Mouse (Mus musculus) hindbrain, embryonic 13.5 days (tissue): ENCODE measurements around the gene Vtn. TPM values are rescaled to one million over a fixed set of nuclear protein-coding genes. Genes with fewer than 3 reads are reported as not detected.

ENCODE experiments used
- ATAC-seq: fragments of 200-750 bp; cut with Nextera tagmentation; 2 replicates; pipeline ENCODE4 v1.8.0; 2017; ENCODE audit warnings: moderate TSS enrichment; ENCODE audit not compliant: low FRiP score
- H3K27ac ChIP-seq: fragments of 300-500 bp; sonication (generic); 2 replicates; pipeline ENCODE4 v1.5.1; 2015; ENCODE audit warnings: inconsistent platforms, mild to moderate bottlenecking, moderate library complexity
- H3K27me3 ChIP-seq: fragments of 300-500 bp; sonication (generic); 2 replicates; pipeline ENCODE4 v1.6.1; 2015; ENCODE audit warnings: mild to moderate bottlenecking, inconsistent platforms
- H3K36me3 ChIP-seq: fragments of 300-500 bp; sonication (generic); 2 replicates; pipeline ENCODE4 v1.6.1; 2015; ENCODE audit warnings: mild to moderate bottlenecking, inconsistent platforms
- H3K4me1 ChIP-seq: fragments of 300-500 bp; sonication (generic); replicated peaks from 2 replicates; pipeline ENCODE4 v1.6.1; 2015; ENCODE audit warnings: inconsistent platforms
- H3K4me2 ChIP-seq: fragments of 300-500 bp; sonication (generic); 2 replicates; pipeline ENCODE4 v1.6.1; 2015; ENCODE audit warnings: inconsistent platforms, mild to moderate bottlenecking, moderate library complexity
- H3K4me3 ChIP-seq: fragments of 300-500 bp; sonication (generic); 2 replicates; pipeline ENCODE4 v1.5.1; 2015; ENCODE audit warnings: mild to moderate bottlenecking, inconsistent platforms
- H3K9ac ChIP-seq: fragments of 300-500 bp; sonication (generic); 2 replicates; pipeline ENCODE4 v1.6.1; 2015; ENCODE audit warnings: mild to moderate bottlenecking, inconsistent platforms
- H3K9me3 ChIP-seq: fragments of 300-500 bp; sonication (generic); 2 replicates; pipeline ENCODE4 v1.6.1; 2016; ENCODE audit warnings: inconsistent platforms
- WGBS: fragments of 180-500 bp; shearing (Covaris S2); methylation state at CpG from one replicate; pipeline ENCODE4 v1.1.7; 2015; 5-methylcytosine and 5-hydroxymethylcytosine counted together
- polyA plus RNA-seq: library from polyadenylated mRNA; unstranded; fragments of >200 nt; fragmentation: Nextera tagmentation; extraction: Ambion mirVana; gene quantifications from 2 replicates; pipeline ENCODE4 v1.2.1, GENCODE M21; 2015

The Vtn gene
- polyA plus RNA-seq, 1 experiment from 2014 or later: 171 TPM

- H3K9me3 ChIP-seq: no peaks in the 10 kb centered on the region
- peak overlapping the region; percentile 53; the same call in 1 of the 2 replicates for H3K9ac ChIP-seq
- H3K27ac ChIP-seq: no peak overlapping the region
- H3K4me3 ChIP-seq: peak overlapping the region; percentile 18
- H3K4me2 ChIP-seq: peak overlapping the region; percentile 18; the same call in 1 of the 2 replicates
- H3K36me3 ChIP-seq: peaks cover 7% of the 10 kb centered on the region
- WGBS: 79% methylated on average over 9 of the region's 9 CpGs
- ATAC-seq: no peak
- peaks cover 27% of the 10 kb centered on the region for H3K27me3 ChIP-seq
- H3K4me1 ChIP-seq: peaks cover 20% of the 10 kb centered on the region
Observed at GRCm38 (mm10) chr11:78500623-78501202, 1.8 kb downstream of the Vtn start.

DNA sequence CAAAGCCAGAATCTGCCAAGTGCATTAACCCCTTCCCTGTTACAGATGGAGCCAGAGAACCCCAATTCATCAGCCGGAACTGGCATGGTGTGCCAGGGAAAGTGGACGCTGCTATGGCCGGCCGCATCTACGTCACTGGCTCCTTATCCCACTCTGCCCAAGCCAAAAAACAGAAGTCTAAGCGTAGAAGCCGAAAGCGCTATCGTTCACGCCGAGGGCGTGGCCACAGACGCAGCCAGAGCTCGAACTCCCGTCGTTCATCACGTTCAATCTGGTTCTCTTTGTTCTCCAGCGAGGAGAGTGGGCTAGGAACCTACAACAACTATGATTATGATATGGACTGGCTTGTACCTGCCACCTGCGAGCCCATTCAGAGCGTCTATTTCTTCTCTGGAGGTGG is 2.6 kb downstream of the Vtn start:
- Histone ChIP-seq H3K4me3 (no peak overlapping the region), H3K36me3 (peaks cover 16% of the 10 kb centered on the region), H3K27ac (no peak overlapping the region), H3K27me3 (peaks cover 27% of the 10 kb centered on the region), H3K9me3 (no peaks in the 10 kb centered on the region), H3K9ac (no peak overlapping the region), H3K4me2 (0 out of 2 replicates have a peak overlapping the region, but pooled peaks have one; percentile 13), H3K4me1 (peaks cover 11% of the 10 kb centered on the region)
- no peak for ATAC-seq
- 86% methylated on average over 20 of the region's 20 CpGs for WGBS

- no peak for ATAC-seq
- Histone ChIP-seq H3K9ac (no peak within 1 kb of the TSS), H3K27me3 (peaks cover 27% of the 10 kb centered on the region), H3K4me1 (peaks cover 6% of the 10 kb centered on the region), H3K4me3 (no peak within 1 kb of the TSS), H3K36me3 (peaks cover 31% of the 10 kb centered on the region), H3K9me3 (no peaks in the 10 kb centered on the region), H3K4me2 (no peak within 1 kb of the TSS), H3K27ac (no peak within 1 kb of the TSS)
- WGBS: 69% methylated on average over 7 of the region's 7 CpGs
Observed at GRCm38 (mm10) chr11:78502909-78503650, 4.2 kb downstream of the Vtn start, which contains the start of gene Sebox. TSS of gene Sebox (plus strand) at chr11:78503447.

- Histone ChIP-seq H3K27me3 (peaks cover 11% of the 10 kb centered on the region), H3K27ac (no peak overlapping the region), H3K4me3 (no peak overlapping the region), H3K9ac (no peak overlapping the region), H3K4me2 (no peak overlapping the region), H3K36me3 (peaks cover 44% of the 10 kb centered on the region), H3K4me1 (no peaks in the 10 kb centered on the region), H3K9me3 (no peaks in the 10 kb centered on the region)
- WGBS: 85% methylated on average over 3 of the region's 3 CpGs
- no peak for ATAC-seq
Observed at GRCm38 (mm10) chr11:78505430-78505829, 6.5 kb downstream of the Vtn start.

GRCm38 (mm10) chr11:78509148-78509547 is 10.3 kb downstream of the Vtn start:
- H3K9ac ChIP-seq: no peak overlapping the region
- peaks cover 46% of the 10 kb centered on the region for H3K36me3 ChIP-seq
- no peaks in the 10 kb centered on the region for H3K27me3 ChIP-seq
- H3K4me1 ChIP-seq: peaks cover 21% of the 10 kb centered on the region
- H3K9me3 ChIP-seq: no peaks in the 10 kb centered on the region
- H3K4me2 ChIP-seq: no peak overlapping the region
- H3K4me3 ChIP-seq: no peak overlapping the region
- 83% methylated on average over 5 of the region's 5 CpGs for WGBS
- H3K27ac ChIP-seq: no peak overlapping the region
- no peak for ATAC-seq

GRCm38 (mm10) chr11:78512025-78512957 is 13.4 kb downstream of the Vtn start, which contains the start of the genes Tmem199 and Poldip2:
TSS of gene Tmem199 (minus strand) at chr11:78512172.
TSS of gene Poldip2 (plus strand) at chr11:78512193.
- Histone ChIP-seq H3K36me3 (peaks cover 48% of the 10 kb centered on the region), H3K4me2 (peak within 1 kb of the TSS; percentile 94), H3K4me3 (peak within 1 kb of the TSS; percentile 88), H3K27me3 (no peaks in the 10 kb centered on the region), H3K9ac (peak within 1 kb of the TSS; percentile 97), H3K9me3 (no peaks in the 10 kb centered on the region), H3K4me1 (peaks cover 21% of the 10 kb centered on the region), H3K27ac (peak within 1 kb of the TSS; percentile 91)
- peak; percentile 95 for ATAC-seq
- WGBS: under 1% methylated on average over 60 of the region's 67 CpGs

DNA sequence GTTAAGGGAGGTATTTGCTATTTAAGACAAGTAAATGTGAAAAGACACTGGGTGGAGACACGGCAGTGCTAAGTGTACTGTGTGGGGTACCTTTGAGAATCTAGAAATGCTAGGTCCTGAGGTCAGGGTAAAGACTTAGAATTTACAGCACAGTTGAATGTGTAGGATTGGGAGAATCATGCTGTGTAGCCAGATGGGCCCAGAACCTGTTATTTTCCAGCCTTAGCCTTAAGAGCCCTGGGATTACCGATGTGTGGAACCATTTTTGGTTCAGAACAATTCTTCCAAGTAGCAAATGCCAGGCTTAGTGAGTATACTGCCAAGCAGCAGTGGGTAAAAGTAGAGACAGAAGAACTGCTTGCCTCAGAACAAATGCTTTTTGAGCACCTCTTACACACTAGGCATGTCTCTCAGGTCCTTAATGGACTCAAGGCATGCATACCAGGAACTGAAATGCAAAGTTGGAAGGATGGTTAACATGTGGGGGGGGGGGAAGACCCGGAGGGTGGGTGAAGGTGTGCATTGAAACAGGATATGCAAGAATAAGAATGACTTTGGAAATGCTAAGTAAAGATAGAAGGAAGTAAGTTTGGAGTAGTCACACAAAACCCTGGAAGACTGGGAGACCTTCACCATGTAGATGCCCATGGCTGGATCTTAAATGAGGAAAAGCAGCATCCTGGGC is 14.4 kb downstream of the Vtn start:
- 86% methylated on average over 3 of the region's 3 CpGs for WGBS
- Histone ChIP-seq H3K4me2 (peak overlapping the region; percentile 94), H3K36me3 (peaks cover 48% of the 10 kb centered on the region), H3K4me1 (peaks cover 21% of the 10 kb centered on the region), H3K27ac (no peak overlapping the region), H3K9ac (peak overlapping the region; percentile 97), H3K9me3 (no peaks in the 10 kb centered on the region), H3K27me3 (no peaks in the 10 kb centered on the region), H3K4me3 (peak overlapping the region; percentile 88)
- no peak for ATAC-seq

GRCm38 (mm10) chr11:78515549-78516325 is 16.8 kb downstream of the Vtn start:
- no peaks in the 10 kb centered on the region for H3K9me3 ChIP-seq
- 63% methylated on average over 2 of the region's 2 CpGs for WGBS
- H3K27me3 ChIP-seq: no peaks in the 10 kb centered on the region
- H3K9ac ChIP-seq: no peak overlapping the region
- no peak for ATAC-seq
- peaks cover 62% of the 10 kb centered on the region for H3K36me3 ChIP-seq
- no peak overlapping the region for H3K27ac ChIP-seq
- H3K4me1 ChIP-seq: peaks cover 21% of the 10 kb centered on the region
- no peak overlapping the region for H3K4me3 ChIP-seq
- H3K4me2 ChIP-seq: no peak overlapping the region

DNA sequence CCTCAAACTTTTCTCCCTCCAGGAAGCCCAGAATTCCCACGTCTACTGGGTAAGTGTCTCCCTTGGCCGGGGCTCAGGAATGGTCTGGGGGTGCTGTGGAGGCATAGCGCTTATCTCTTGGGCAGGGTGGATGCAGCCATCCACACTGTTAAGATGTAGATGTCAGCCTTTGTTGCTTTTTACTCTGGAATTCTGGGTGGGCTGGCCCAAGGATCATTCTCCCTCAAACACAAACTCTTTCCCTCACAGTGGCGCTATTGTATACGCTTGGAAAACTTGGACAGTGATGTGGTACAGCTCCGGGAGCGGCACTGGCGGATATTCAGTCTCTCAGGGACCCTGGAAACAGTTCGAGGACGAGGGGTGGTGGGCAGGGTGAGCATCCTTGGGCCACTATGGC is 20.0 kb downstream of the Vtn start:
- Histone ChIP-seq H3K4me1 (peaks cover 1% of the 10 kb centered on the region), H3K4me3 (no peak overlapping the region), H3K9me3 (no peaks in the 10 kb centered on the region), H3K4me2 (no peak overlapping the region), H3K36me3 (peaks cover 94% of the 10 kb centered on the region), H3K9ac (0 out of 2 replicates have a peak overlapping the region, but pooled peaks have one; percentile 5), H3K27me3 (no peaks in the 10 kb centered on the region), H3K27ac (no peak overlapping the region)
- no peak for ATAC-seq
- WGBS: 92% methylated on average over 10 of the region's 10 CpGs

DNA sequence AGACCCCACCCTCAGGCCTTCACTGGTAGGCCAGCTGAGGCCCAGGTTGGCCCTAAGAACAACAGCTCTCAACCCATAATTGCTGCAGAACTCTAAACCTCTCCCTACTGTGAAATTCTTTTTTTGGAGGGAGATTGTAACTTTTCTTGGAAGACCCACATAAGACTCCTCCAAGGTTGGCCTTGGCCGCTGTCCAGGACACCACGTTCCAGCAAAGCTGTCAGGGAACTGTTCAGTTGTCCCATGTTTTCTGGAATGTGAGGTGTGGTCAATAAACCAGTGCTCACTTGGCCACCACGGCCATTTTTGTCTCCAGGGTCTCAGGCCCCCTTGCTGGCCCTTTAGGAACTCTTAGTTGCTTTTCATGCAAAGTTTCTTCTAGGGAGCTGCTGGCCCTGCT is 23.0 kb downstream of the Vtn start:
- H3K4me2 ChIP-seq: no peak overlapping the region
- no peaks in the 10 kb centered on the region for H3K9me3 ChIP-seq
- no peak for ATAC-seq
- 95% methylated on average over 3 of the region's 3 CpGs for WGBS
- H3K27me3 ChIP-seq: no peaks in the 10 kb centered on the region
- 0 out of 2 replicates have a peak, but pooled peaks cover 5% of the 10 kb centered on the region for H3K4me1 ChIP-seq
- no peak overlapping the region for H3K9ac ChIP-seq
- H3K4me3 ChIP-seq: no peak overlapping the region
- H3K27ac ChIP-seq: no peak overlapping the region
- peaks cover 96% of the 10 kb centered on the region for H3K36me3 ChIP-seq

DNA sequence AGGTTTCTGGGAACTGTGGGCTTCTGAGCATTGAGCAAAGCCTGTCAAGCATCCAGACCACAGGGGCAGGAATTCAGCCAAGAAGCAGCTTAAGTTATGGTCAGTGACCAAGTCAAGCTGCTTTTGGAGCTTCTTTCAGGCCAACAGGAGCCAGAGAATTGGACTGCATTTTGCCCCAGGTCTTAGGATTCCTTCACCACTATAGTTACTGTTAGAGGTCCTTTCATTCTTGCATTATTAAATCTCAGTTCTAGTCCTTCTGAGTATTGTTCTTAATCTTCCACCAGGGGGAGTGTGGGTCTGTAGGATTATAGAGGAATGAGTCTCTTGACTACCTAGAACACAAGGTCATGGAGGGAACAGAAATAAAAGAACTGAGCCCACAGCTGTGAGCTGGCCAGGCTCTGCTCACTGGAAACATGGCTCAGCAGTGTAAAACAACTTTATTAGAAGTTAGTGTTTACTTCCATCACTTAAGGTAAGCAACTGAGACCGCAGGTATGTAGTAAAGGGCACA is 23.6 kb downstream of the Vtn start:
- no peak overlapping the region for H3K9ac ChIP-seq
- H3K4me3 ChIP-seq: no peak overlapping the region
- H3K9me3 ChIP-seq: no peaks in the 10 kb centered on the region
- peaks cover 100% of the 10 kb centered on the region for H3K36me3 ChIP-seq
- H3K4me1 ChIP-seq: 0 out of 2 replicates have a peak, but pooled peaks cover 5% of the 10 kb centered on the region
- WGBS: 96% methylated on average over 1 of the region's 1 CpGs
- H3K27me3 ChIP-seq: no peaks in the 10 kb centered on the region
- no peak for ATAC-seq
- no peak overlapping the region for H3K4me2 ChIP-seq
- H3K27ac ChIP-seq: peak overlapping the region; percentile 53; the same call in 1 of the 2 replicates
